Mouse (Mus musculus) testis, adult 2 months (tissue): ENCODE measurements at regions not wholly inside any gene's neighbourhood (a gene's known extent, or its start where the extent isn't known, plus 50 kb on each side); places are given as distances from the start of the nearest gene placed in this dataset.

Source experiments
- CTCF ChIP-seq: fragments of 200-500 bp; IDR thresholded peaks from 2 replicates; pipeline ENCODE4 v1.5.1; 2012; ENCODE audit warnings: low read depth, mild to moderate bottlenecking, inconsistent platforms, low read length, moderate library complexity; ENCODE audit not compliant: control insufficient read depth, insufficient read depth, insufficient replicate concordance
- POLR2A ChIP-seq: fragments of 200-500 bp; IDR thresholded peaks from 2 replicates; pipeline ENCODE4 v1.6.1; 2012; ENCODE audit warnings: low read depth, mild to moderate bottlenecking, inconsistent platforms, low read length, moderate library complexity; ENCODE audit not compliant: control insufficient read depth

- TF ChIP-seq CTCF: no peak
- TF ChIP-seq POLR2A: no peak
These were observed 273.8 kb downstream of the Ajap1 start for GRCm38 (mm10) chr4:153208822-153209221.
